Mouse (Mus musculus) liver, postnatal 0 days (tissue): Measurements from ENCODE around the gene Atoh7. TPM values are rescaled to one million over a fixed set of nuclear protein-coding genes. Genes with fewer than 3 reads are reported as not detected.

Experiments
- ATAC-seq: fragments of 200-750 bp; cut with Nextera tagmentation; 2 replicates; pipeline ENCODE4 v1.8.0; 2017; ENCODE audit warnings: mild to moderate bottlenecking, moderate library complexity
- DNase-seq: peaks from one replicate; pipeline ENCODE4 v3.0.0-alpha.2; 2016
- H3K27ac ChIP-seq: fragments of 300-500 bp; sonication (generic); 2 replicates; pipeline ENCODE4 v1.5.1; 2014; ENCODE audit warnings: antibody characterized with exemption, moderate library complexity, mild to moderate bottlenecking, low read depth
- H3K27me3 ChIP-seq: fragments of 300-500 bp; sonication (generic); 2 replicates; pipeline ENCODE4 v1.6.1; 2014; ENCODE audit warnings: low read length, control low read depth, mixed read lengths; ENCODE audit not compliant: insufficient read depth
- H3K36me3 ChIP-seq: fragments of 300-500 bp; sonication (generic); replicated peaks from 2 replicates; pipeline ENCODE4 v1.6.1; 2014; ENCODE audit warnings: mild to moderate bottlenecking, control low read depth, low read length, moderate library complexity, mixed read lengths; ENCODE audit not compliant: insufficient read depth
- H3K4me1 ChIP-seq: fragments of 300-500 bp; sonication (generic); 2 replicates; pipeline ENCODE4 v1.6.1; 2014; ENCODE audit warnings: antibody characterized with exemption, mild to moderate bottlenecking, control low read depth; ENCODE audit not compliant: insufficient read depth
- H3K4me2 ChIP-seq: fragments of 300-500 bp; sonication (generic); 2 replicates; pipeline ENCODE4 v1.6.1; 2014; ENCODE audit warnings: low read depth, mild to moderate bottlenecking, low read length, moderate library complexity, mixed read lengths
- H3K4me3 ChIP-seq: fragments of 300-500 bp; sonication (generic); 2 replicates; pipeline ENCODE4 v1.5.1; 2014; ENCODE audit warnings: low read depth, low read length
- H3K9ac ChIP-seq: fragments of 300-500 bp; sonication (generic); replicated peaks from 2 replicates; pipeline ENCODE4 v1.6.1; 2014; ENCODE audit warnings: mild to moderate bottlenecking, moderate library complexity
- H3K9me3 ChIP-seq: fragments of 300-500 bp; sonication (generic); 2 replicates; pipeline ENCODE4 v1.6.1; 2016; ENCODE audit warnings: mild to moderate bottlenecking, control low read depth, low read length, mixed read lengths
- CTCF ChIP-seq: sonication (generic); IDR thresholded peaks from 2 replicates; pipeline ENCODE4 v1.5.1; 2016; ENCODE audit warnings: antibody characterized with exemption, low read depth
- EP300 ChIP-seq: IDR thresholded peaks from 2 replicates; pipeline ENCODE4 v1.6.1; 2016; ENCODE audit warnings: antibody characterized with exemption, low read depth, mild to moderate bottlenecking
- WGBS: fragments of 180-500 bp; shearing (Covaris S2); extraction: QIAGEN DNeasy Blood & Tissue Kit; methylation state at CpG from one replicate; pipeline ENCODE4 v1.1.7; 2014; ENCODE audit not compliant: insufficient replicate concordance; 5-methylcytosine and 5-hydroxymethylcytosine counted together
- polyA plus RNA-seq: library from polyadenylated mRNA; unstranded; fragments of >200 nt; fragmentation: Nextera tagmentation; extraction: Ambion mirVana; gene quantifications from 2 replicates; pipeline ENCODE4 v1.2.1, GENCODE M21; 2015

Atoh7 gene
- polyA plus RNA-seq, 1 experiment from 2014 or later: 0.61 TPM

- Histone ChIP-seq H3K27ac (no peak overlapping the region), H3K9me3 (no peaks in the 10 kb centered on the region), H3K4me2 (no peak overlapping the region), H3K9ac (no peak overlapping the region), H3K4me3 (no peak overlapping the region), H3K27me3 (no peaks in the 10 kb centered on the region), H3K4me1 (no peaks in the 10 kb centered on the region), H3K36me3 (no peaks in the 10 kb centered on the region)
- DNase-seq (no peak), ATAC-seq (no peak)
- 64% methylated on average over 7 of the region's 7 CpGs for WGBS
- TF ChIP-seq EP300: no peak
- TF ChIP-seq CTCF: no peak
These were observed 28.8 kb downstream of the Atoh7 start for GRCm38 (mm10) chr10:63128256-63128655.

GRCm38 (mm10) chr10:63130500-63130899, 31.0 kb downstream of the Atoh7 start:
- no peaks in the 10 kb centered on the region for H3K4me1 ChIP-seq
- no peak overlapping the region for H3K4me2 ChIP-seq
- H3K4me3 ChIP-seq: no peak overlapping the region
- ATAC-seq (no peak), DNase-seq (no peak)
- H3K27ac ChIP-seq: no peak overlapping the region
- H3K9ac ChIP-seq: no peak overlapping the region
- H3K36me3 ChIP-seq: no peaks in the 10 kb centered on the region
- 69% methylated on average over 7 of the region's 7 CpGs for WGBS
- H3K27me3 ChIP-seq: no peaks in the 10 kb centered on the region
- TF ChIP-seq EP300: no peak
- no peak for TF ChIP-seq CTCF
- no peaks in the 10 kb centered on the region for H3K9me3 ChIP-seq

GRCm38 (mm10) chr10:63132356-63132755, 32.9 kb downstream of the Atoh7 start:
- Histone ChIP-seq H3K4me1 (no peaks in the 10 kb centered on the region), H3K27ac (no peak overlapping the region), H3K9me3 (no peaks in the 10 kb centered on the region), H3K4me2 (no peak overlapping the region), H3K36me3 (no peaks in the 10 kb centered on the region), H3K9ac (no peak overlapping the region), H3K4me3 (no peak overlapping the region), H3K27me3 (no peaks in the 10 kb centered on the region)
- WGBS: 72% methylated on average over 6 of the region's 6 CpGs
- ATAC-seq: no peak
- TF ChIP-seq CTCF (no peak), EP300 (no peak)
- DNase-seq: no peak

GRCm38 (mm10) chr10:63133326-63133725, 33.9 kb downstream of the Atoh7 start:
- Histone ChIP-seq H3K27me3 (no peaks in the 10 kb centered on the region), H3K4me1 (no peaks in the 10 kb centered on the region), H3K27ac (no peak overlapping the region), H3K4me3 (no peak overlapping the region), H3K9ac (no peak overlapping the region), H3K4me2 (no peak overlapping the region), H3K9me3 (no peaks in the 10 kb centered on the region), H3K36me3 (no peaks in the 10 kb centered on the region)
- no peak for TF ChIP-seq EP300
- TF ChIP-seq CTCF: no peak
- 77% methylated on average over 4 of the region's 4 CpGs for WGBS
- no peak for ATAC-seq
- DNase-seq: no peak

GRCm38 (mm10) chr10:63135680-63136079, 36.2 kb downstream of the Atoh7 start:
- H3K27me3 ChIP-seq: no peaks in the 10 kb centered on the region
- no peak overlapping the region for H3K4me3 ChIP-seq
- no peaks in the 10 kb centered on the region for H3K4me1 ChIP-seq
- TF ChIP-seq CTCF: no peak
- TF ChIP-seq EP300: no peak
- 60% methylated on average over 12 of the region's 12 CpGs for WGBS
- no peak overlapping the region for H3K9ac ChIP-seq
- no peaks in the 10 kb centered on the region for H3K36me3 ChIP-seq
- H3K27ac ChIP-seq: no peak overlapping the region
- ATAC-seq (no peak), DNase-seq (no peak)
- no peak overlapping the region for H3K4me2 ChIP-seq
- no peaks in the 10 kb centered on the region for H3K9me3 ChIP-seq

- no peak overlapping the region for H3K27ac ChIP-seq
- H3K4me3 ChIP-seq: no peak overlapping the region
- ATAC-seq (no peak), DNase-seq (no peak)
- 64% methylated on average over 6 of the region's 6 CpGs for WGBS
- no peaks in the 10 kb centered on the region for H3K9me3 ChIP-seq
- no peak overlapping the region for H3K4me2 ChIP-seq
- H3K9ac ChIP-seq: no peak overlapping the region
- H3K4me1 ChIP-seq: no peaks in the 10 kb centered on the region
- TF ChIP-seq EP300: no peak
- TF ChIP-seq CTCF: no peak
- H3K27me3 ChIP-seq: no peaks in the 10 kb centered on the region
- no peaks in the 10 kb centered on the region for H3K36me3 ChIP-seq
These were observed 37.0 kb downstream of the Atoh7 start for GRCm38 (mm10) chr10:63136436-63136835.

GRCm38 (mm10) chr10:63142660-63143059, 43.2 kb downstream of the Atoh7 start:
- H3K27ac ChIP-seq: no peak overlapping the region
- 81% methylated on average over 13 of the region's 13 CpGs for WGBS
- no peak for TF ChIP-seq CTCF
- TF ChIP-seq EP300: no peak

More at GRCm38 (mm10) chr10:63142660-63143059, 43.2 kb downstream of the Atoh7 start:
- no peaks in the 10 kb centered on the region for H3K36me3 ChIP-seq
- H3K4me1 ChIP-seq: no peaks in the 10 kb centered on the region
- H3K9ac ChIP-seq: no peak overlapping the region
- ATAC-seq (no peak), DNase-seq (no peak)
- H3K4me2 ChIP-seq: no peak overlapping the region
- H3K4me3 ChIP-seq: no peak overlapping the region
- no peaks in the 10 kb centered on the region for H3K9me3 ChIP-seq
- no peaks in the 10 kb centered on the region for H3K27me3 ChIP-seq

Other genes starting within 250 kb of the Atoh7 start
- 0.97 and 0.99 TPM in 2 replicates for gene Tet1, start 190.7 kb upstream of the Atoh7 start, polyA plus RNA-seq
- 13.9 and 14.3 TPM in 2 replicates for gene Slc25a16, start 179.0 kb upstream of the Atoh7 start, polyA plus RNA-seq
- gene Dna2, start 152.6 kb upstream of the Atoh7 start, polyA plus RNA-seq: 10.6 and 11.0 TPM in 2 replicates
- 2.8 and 2.9 TPM in 2 replicates for gene Rufy2, start 119.4 kb upstream of the Atoh7 start, polyA plus RNA-seq
- gene Hnrnph3, start 75.4 kb upstream of the Atoh7 start, polyA plus RNA-seq: 12.1 and 12.4 TPM in 2 replicates
- gene Pbld2, start 75.3 kb upstream of the Atoh7 start, polyA plus RNA-seq: 15.0 and 17.3 TPM in 2 replicates
- gene Pbld1, start 39.5 kb upstream of the Atoh7 start, polyA plus RNA-seq: 66.9 and 67.6 TPM in 2 replicates
- gene Mypn, start 104.3 kb downstream of the Atoh7 start, polyA plus RNA-seq: 0.04 and 0.18 TPM in 2 replicates
- 22.5 and 22.9 TPM in 2 replicates for gene Herc4, start 144.2 kb downstream of the Atoh7 start, polyA plus RNA-seq